Mouse (Mus musculus) testis, adult 2 months (tissue): ENCODE data around the gene Mepce. TPM values are rescaled to one million over a fixed set of nuclear protein-coding genes. Genes with fewer than 3 reads are reported as not detected.

Source experiments
- H3K27ac ChIP-seq: fragments of 200-500 bp; 2 replicates; pipeline ENCODE4 v1.5.1; 2012; ENCODE audit warnings: low read depth, low read length; ENCODE audit not compliant: control insufficient read depth, insufficient read depth
- H3K27me3 ChIP-seq: fragments of 200-500 bp; 2 replicates; pipeline ENCODE4 v1.6.1; 2012; ENCODE audit warnings: mild to moderate bottlenecking, low read length, moderate library complexity; ENCODE audit not compliant: control insufficient read depth, insufficient read depth
- H3K36me3 ChIP-seq: fragments of 200-500 bp; 2 replicates; pipeline ENCODE4 v1.6.1; 2012; ENCODE audit warnings: mild to moderate bottlenecking, low read length; ENCODE audit not compliant: control insufficient read depth, insufficient read depth
- H3K4me1 ChIP-seq: fragments of 200-500 bp; 2 replicates; pipeline ENCODE4 v1.6.1; 2012; ENCODE audit warnings: low read length; ENCODE audit not compliant: control insufficient read depth, insufficient read depth
- H3K4me3 ChIP-seq: fragments of 200-500 bp; 2 replicates; pipeline ENCODE4 v1.5.1; 2012; ENCODE audit warnings: low read depth, mild to moderate bottlenecking, low read length, moderate library complexity, mixed read lengths; ENCODE audit not compliant: control insufficient read depth
- CTCF ChIP-seq: fragments of 200-500 bp; IDR thresholded peaks from 2 replicates; pipeline ENCODE4 v1.5.1; 2012; ENCODE audit warnings: low read depth, mild to moderate bottlenecking, inconsistent platforms, low read length, moderate library complexity; ENCODE audit not compliant: control insufficient read depth, insufficient read depth, insufficient replicate concordance
- POLR2A ChIP-seq: fragments of 200-500 bp; IDR thresholded peaks from 2 replicates; pipeline ENCODE4 v1.6.1; 2012; ENCODE audit warnings: low read depth, mild to moderate bottlenecking, inconsistent platforms, low read length, moderate library complexity; ENCODE audit not compliant: control insufficient read depth
- polyA plus RNA-seq: library from polyadenylated mRNA; depleted of rRNA; stranded (reverse); fragments of >200 nt; gene quantifications from 2 replicates; pipeline ENCODE4 v1.2.3, GENCODE M21; 2012

The Mepce gene
- polyA plus RNA-seq, 1 experiment = 114 TPM

DNA sequence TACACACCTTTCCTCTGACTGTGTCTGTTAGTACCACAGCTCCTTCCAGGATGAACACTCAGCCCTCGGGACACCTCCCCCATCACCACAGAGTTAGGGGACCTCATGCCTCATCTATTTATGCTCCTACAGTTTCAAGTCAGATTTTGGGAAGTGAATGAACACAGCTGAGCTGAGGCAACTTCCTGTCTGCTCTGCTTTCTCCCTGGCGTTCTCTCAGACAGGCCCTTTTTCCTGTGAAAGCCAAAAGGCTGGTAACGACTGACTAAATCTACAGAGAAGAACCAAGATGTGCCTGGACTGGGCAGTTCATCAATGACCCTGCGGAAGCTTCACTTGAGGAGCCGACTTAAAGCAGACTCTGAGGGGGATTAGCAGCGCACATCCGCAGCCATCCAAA is 42.8 kb upstream of the Mepce start:
- Histone ChIP-seq H3K36me3 (no peaks in the 10 kb centered on the region), H3K4me1 (no peaks in the 10 kb centered on the region), H3K27ac (no peak overlapping the region), H3K27me3 (no peaks in the 10 kb centered on the region), H3K4me3 (no peak overlapping the region)
- TF ChIP-seq POLR2A = no peak
- no peak for TF ChIP-seq CTCF

GRCm38 (mm10) chr5:137828694-137829093 is 41.2 kb upstream of the Mepce start:
- H3K27me3 ChIP-seq = no peaks in the 10 kb centered on the region
- H3K27ac ChIP-seq = no peak overlapping the region
- H3K36me3 ChIP-seq = no peaks in the 10 kb centered on the region
- H3K4me1 ChIP-seq = no peaks in the 10 kb centered on the region
- no peak for TF ChIP-seq POLR2A
- TF ChIP-seq CTCF = no peak
- H3K4me3 ChIP-seq = no peak overlapping the region

DNA sequence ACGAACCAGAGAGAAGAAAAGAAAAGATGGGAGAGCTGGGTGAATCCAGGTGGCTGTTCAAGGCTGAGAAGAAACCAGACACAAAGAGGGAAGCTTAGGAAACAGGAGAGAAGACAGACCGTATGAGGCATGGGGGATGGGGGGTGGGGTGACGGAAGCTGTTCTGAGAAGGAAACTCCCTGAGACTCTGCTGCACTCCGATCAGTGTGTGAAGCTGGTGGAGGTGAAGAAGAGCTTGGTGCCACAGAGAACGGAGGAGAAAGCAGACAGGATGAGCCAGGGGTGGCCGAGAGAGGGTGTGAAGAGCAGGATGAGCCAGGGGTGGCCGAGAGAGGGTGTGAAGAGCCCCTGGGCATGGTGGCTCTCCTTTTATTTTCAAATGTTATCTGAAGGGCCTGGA is 39.0 kb upstream of the Mepce start:
- Histone ChIP-seq H3K4me3 (no peak overlapping the region), H3K27me3 (no peaks in the 10 kb centered on the region), H3K4me1 (no peaks in the 10 kb centered on the region), H3K36me3 (no peaks in the 10 kb centered on the region), H3K27ac (no peak overlapping the region)
- TF ChIP-seq POLR2A (no peak), CTCF (no peak)

DNA sequence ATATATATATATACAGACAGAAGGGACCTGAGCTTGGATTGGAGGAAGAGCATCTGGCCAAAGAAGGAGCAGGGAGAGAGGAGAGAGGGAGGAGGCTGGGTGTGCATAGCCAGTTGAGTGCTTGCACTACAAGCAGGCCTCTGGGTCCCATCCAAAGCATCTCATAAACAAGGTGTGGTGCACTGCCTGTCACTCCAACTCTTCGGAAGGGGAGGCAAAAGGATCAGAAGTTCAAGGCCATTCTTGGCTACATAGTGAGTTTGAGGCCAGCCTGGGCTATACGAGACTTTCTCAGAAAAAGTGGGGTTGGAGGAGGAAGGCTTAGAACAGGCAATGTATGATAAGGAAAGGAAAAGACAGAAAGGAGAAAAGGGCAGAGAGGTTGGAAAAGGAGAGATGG is 38.5 kb upstream of the Mepce start:
- no peak overlapping the region for H3K27ac ChIP-seq
- H3K27me3 ChIP-seq = no peaks in the 10 kb centered on the region
- H3K4me3 ChIP-seq = no peak overlapping the region
- no peaks in the 10 kb centered on the region for H3K36me3 ChIP-seq
- H3K4me1 ChIP-seq = no peaks in the 10 kb centered on the region
- TF ChIP-seq CTCF = no peak
- TF ChIP-seq POLR2A = no peak

DNA sequence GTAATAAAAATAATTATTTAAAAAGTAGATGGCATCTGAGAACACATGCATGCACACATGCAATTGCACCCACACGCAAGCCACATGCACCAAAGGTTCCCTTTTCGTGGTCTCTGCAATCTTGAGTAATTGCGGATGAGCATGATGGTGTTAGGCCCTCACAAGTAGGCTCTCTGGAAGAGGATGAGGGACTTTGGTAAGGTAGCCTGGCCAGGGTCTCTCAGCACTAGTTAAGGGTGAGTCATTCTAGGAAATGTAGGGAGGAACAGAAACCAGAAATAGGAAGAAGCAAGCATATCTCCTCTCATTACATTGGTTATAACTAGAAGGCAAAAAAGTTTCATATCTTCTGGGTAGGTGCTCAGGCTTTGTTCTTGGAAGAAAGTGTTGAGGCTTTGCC is 37.6 kb upstream of the Mepce start:
- Histone ChIP-seq H3K4me1 (no peaks in the 10 kb centered on the region), H3K27me3 (no peaks in the 10 kb centered on the region), H3K36me3 (no peaks in the 10 kb centered on the region), H3K27ac (no peak overlapping the region), H3K4me3 (no peak overlapping the region)
- TF ChIP-seq CTCF = no peak
- TF ChIP-seq POLR2A = no peak

DNA sequence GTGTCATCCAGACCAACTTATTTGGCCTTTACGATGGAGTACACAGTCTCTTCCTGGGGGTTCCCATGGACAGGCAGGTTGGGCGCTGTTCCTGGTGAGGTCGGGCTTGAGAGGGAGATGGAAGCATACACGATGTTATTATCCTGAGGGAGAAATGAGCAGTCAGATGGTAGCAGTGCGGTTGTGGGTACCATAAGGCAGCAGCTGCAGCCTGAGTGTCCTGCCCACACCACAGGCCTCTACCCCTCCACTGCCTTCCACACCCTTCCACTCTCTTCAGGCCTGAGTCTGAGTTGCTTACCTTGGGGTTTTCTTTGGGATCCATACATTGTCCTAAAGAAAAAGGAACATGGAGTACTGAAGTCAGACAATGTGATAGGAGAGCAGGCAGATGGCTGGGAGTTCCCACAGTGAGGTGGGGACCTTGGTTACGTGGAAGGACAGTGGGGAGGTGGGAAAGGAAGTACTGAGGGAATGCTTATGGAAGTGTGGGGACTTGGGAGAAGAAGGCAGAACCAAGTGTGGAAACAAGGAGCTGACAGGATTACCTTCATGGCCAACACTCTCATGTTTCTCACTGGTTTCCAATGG is 36.1 kb upstream of the Mepce start:
- Histone ChIP-seq H3K27ac (no peak overlapping the region), H3K36me3 (no peaks in the 10 kb centered on the region), H3K4me1 (no peaks in the 10 kb centered on the region), H3K4me3 (no peak overlapping the region), H3K27me3 (no peaks in the 10 kb centered on the region)
- TF ChIP-seq POLR2A (no peak), CTCF (no peak)

DNA sequence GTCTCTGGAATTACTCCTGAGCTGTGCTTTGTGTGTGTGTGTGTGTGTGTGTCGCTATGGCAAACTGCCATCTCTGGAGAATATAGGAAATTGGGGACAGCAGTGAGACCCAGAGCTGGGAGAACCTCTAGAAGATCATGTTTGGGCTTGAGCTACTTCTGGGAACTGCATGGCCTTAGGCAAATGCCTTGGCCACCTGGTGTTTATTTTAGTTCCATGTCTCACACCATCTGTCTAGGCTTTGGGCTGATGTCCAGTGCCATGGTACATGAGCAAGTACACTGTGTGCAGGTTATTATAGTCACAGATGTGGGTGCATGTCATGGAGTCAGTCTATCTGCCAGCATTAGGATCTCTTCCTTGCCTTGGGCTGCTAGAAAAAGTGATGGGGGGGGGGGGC is 35.1 kb upstream of the Mepce start:
- Histone ChIP-seq H3K36me3 (no peaks in the 10 kb centered on the region), H3K4me3 (no peak overlapping the region), H3K27ac (no peak overlapping the region), H3K27me3 (no peaks in the 10 kb centered on the region), H3K4me1 (no peaks in the 10 kb centered on the region)
- TF ChIP-seq CTCF (no peak), POLR2A (no peak)

DNA sequence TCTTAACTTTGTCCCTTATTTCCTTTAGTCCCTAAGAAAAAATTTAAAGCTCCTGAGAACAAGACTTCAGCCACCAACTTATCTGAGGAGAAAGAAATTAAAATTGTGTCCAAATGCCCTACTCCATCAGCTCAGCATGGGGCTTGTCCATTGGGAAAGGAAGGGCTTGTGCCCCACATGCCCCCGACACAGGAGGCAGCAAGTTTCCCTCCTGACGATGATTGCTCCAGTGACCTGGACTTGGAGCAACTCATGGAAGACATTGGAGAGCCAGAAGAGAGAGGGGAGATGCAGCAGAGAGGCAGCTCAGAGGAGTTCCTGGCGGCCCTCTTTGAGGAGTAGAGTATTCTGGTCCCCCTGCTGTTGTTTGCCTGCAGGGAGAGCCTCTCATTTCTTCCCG is 34.7 kb upstream of the Mepce start:
- Histone ChIP-seq H3K27ac (no peak overlapping the region), H3K4me1 (no peaks in the 10 kb centered on the region), H3K4me3 (no peak overlapping the region), H3K36me3 (no peaks in the 10 kb centered on the region), H3K27me3 (no peaks in the 10 kb centered on the region)
- no peak for TF ChIP-seq CTCF
- TF ChIP-seq POLR2A = no peak
